Mouse (Mus musculus): ENCODE data around the gene Adap1.

The Adap1 gene

GRCm38 (mm10) chr5:139243384-139243783 is 82.0 kb downstream of the Adap1 start:
- no peak for DNase-seq

GRCm38 (mm10) chr5:139241022-139241761 is 84.2 kb downstream of the Adap1 start:
- DNase-seq: no peak

GRCm38 (mm10) chr5:139237436-139237835 is 88.0 kb downstream of the Adap1 start:
- no peak for DNase-seq

- no peak for DNase-seq
These were observed 91.0 kb downstream of the Adap1 start for GRCm38 (mm10) chr5:139234423-139234822.

GRCm38 (mm10) chr5:139232083-139232482 is 93.3 kb downstream of the Adap1 start:
- DNase-seq: no peak

- no peak for DNase-seq
These were observed 95.7 kb downstream of the Adap1 start for GRCm38 (mm10) chr5:139229716-139230115.

GRCm38 (mm10) chr5:139228318-139228717 is 97.1 kb downstream of the Adap1 start:
- no peak for DNase-seq

- no peak for DNase-seq
These were observed 97.8 kb downstream of the Adap1 start for GRCm38 (mm10) chr5:139227645-139228044.

GRCm38 (mm10) chr5:139227236-139227635 is 98.2 kb downstream of the Adap1 start:
- DNase-seq: no peak

GRCm38 (mm10) chr5:139223331-139223730 is 102.1 kb downstream of the Adap1 start:
- DNase-seq: no peak

Data from cerebellum, adult 11 months (tissue).